Mouse (Mus musculus) gonadal fat pad, adult 2 months (tissue): ENCODE data around the gene Gm10306. TPM values are rescaled to one million over a fixed set of nuclear protein-coding genes. Genes with fewer than 3 reads are reported as not detected.

Experiments
- DNase-seq: peaks from one replicate; pipeline ENCODE4 v3.0.0-alpha.2; 2012; ENCODE audit warnings: low read depth
- polyA plus RNA-seq: library from polyadenylated mRNA; depleted of rRNA; stranded (reverse); fragments of >200 nt; gene quantifications from 2 replicates; pipeline ENCODE4 v1.2.3, GENCODE M21; 2012; rRNA removed

Gm10306 gene
- polyA plus RNA-seq, result 0.46 TPM in 1 of 2 replicates, not detected in the other

DNA sequence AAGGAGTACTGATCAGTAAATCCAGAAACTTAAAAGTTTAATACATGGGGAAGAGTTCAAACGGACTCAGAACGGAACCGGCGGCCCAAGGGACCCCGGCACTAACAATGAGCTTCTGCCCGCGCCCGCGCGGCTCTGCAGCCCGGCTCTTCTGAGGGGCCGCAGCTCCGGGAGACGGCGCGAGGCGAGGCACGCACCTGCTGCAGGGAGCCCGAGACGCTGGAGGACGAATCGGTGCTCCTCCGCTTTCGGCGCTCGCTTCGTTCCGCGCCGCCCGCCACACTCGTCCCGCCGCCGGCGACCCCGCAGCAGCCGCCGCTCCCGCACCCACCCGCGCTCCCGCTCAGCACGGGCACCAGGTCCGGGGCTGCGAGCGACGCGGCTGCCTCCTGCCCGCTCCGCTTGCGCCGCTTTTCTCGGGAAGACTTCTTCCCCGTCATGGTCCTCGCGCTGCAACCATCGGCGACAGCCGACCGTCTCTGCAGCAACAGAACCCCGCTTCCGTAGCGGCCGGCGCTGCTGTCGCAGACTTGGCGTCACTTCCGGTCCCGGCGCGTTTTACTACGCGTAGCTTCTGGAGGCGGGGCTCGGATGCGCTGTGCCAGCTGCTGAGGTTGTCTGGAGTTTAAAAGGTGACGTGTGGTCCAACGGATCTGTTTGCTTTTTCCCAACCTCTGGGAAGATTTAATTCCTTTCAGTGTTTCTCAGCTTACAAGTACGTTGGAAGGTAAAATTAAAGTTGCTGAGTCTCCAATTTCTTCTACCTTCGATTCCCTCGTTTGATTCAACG, at the start of gene Gm10306, which contains the start of gene Caap1:
Gene Gm10306, plus strand, starts transcription at position 282 of the 790 bp plus-strand sequence.
Gene Caap1, minus strand, starts transcription at position 532 of the 790 bp plus-strand sequence.
- DNase-seq, result peak; percentile 42

DNA sequence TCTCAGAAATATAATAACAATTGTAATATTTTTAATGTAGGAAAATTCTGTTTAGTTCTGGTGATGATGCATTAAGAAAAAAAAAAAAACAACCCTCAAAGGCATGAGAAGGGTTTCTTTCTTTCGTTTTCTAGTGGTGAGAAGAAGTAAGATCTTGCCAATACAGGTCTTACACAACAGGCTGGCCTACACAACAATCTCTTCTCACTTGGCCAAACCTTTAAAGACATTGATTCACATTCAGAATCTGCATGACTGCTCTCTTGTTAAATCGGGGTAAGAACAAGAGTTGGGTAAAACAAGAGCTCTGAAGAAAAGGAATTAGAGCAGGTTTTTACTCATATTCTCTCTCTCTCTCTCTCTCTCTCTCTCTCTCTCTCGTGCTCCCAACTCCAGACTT, 41.0 kb upstream of the Gm10306 start:
- DNase-seq, result no peak

DNA sequence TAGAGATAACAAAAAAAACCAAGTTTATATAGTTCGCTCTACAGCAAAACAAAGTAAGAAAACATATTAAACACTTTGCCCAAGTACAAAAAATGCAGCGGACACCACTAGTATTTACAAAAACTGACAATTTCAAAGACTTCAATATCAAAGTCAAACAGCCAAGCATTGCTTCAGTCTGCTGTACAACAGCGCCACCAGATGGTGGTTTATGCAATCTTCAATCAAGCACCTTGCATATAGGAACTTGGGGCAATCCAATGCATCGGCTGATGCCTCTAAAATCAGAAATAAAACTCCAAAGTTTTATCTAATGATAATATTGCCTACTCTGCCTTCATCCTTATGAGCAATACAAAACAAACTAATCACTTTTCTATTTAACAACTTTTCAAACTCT, 38.7 kb upstream of the Gm10306 start:
- DNase-seq, result no peak

DNA sequence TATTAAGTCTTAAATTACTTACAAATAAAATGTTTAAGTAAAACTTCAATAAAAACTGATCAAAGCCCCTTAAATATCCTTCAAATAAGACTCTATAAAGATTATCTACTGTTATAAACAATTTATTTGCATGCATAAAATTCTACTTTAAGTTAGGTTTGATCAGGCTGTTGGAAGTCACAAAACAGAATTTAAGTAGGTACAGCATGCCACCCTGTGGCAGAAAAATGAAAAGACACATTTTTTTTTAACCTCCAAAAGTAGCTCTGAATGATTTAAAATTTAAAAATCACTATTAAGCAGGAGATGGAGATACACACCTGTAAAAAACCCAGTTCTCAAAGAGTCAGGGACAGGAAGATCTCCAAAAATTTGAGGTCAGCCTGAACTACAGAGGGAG, 33.0 kb upstream of the Gm10306 start:
- DNase-seq, result no peak

DNA sequence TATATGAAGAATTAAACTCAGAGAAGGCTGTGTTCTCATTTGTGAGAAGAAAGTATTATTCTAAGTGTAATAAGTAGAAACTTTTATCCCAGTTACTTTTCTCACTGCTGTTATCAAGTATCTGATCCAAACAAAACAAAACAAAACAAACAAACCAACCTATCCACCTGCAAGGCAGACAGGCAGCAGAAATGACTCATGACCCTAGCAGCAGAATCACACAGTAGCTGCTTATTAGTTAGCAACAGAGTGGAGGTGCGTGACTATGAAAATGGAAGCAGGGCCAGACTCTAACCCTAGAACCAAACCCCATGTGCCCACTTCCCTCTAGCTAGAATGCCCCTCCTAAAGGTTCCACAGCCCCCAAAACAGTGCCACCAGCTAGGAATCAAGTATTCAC, 26.9 kb upstream of the Gm10306 start:
- no peak for DNase-seq

DNA sequence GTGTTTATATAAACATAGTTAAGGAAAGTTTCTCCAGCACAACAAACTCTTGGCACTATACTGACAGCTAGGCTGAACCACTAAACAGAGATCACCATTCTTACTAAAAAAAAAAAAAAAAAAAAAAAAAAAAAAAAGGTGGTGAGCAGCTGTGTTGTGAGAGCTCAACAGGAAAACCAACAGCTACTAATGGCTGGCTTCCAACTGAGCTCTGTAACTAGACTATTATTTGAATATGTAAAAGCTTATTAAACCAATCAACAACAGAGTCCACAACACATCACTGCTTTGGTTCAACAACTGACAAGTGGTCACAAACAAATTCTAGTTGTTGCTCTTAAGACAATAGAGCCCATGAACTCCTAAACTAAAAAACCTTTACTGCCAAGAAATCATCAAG, 23.1 kb upstream of the Gm10306 start:
- DNase-seq, result no peak

DNA sequence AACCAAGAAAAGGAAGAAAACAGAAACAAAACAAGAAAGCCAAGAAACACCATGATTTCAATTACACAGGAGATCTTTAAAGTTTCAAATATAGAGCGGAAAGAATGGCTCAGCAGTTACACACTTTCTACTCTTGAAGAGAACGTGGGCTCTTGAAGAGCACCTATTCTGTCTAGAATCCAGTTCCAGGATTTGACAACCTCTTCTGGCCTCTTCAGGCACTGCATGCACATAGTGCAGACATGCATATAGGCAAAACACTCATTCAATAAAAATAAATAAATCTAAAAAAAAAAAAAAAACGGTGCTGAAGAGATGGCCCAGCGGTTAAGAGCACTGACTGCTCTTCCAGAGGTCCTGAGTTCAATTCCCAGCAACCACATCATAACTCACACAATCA, 13.3 kb upstream of the Gm10306 start:
- no peak for DNase-seq

DNA sequence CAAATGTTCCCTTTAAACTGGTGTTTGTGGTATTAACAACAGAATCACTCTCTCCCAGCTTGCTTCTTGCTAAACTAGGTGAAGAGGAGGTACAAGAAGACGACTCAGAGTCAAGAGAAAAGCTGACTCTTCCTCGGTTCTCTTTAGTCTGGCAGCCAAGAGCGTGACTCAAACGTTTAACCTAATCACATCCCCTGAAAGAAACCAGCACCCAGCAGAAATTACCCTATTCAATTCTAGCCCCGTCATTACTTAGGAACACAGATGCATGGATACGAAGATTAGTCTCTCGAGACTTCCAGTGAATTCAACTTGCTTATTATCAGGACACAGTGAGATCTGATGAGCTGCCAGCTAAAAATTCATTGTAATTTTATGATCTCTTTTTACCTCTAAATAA, 12.0 kb upstream of the Gm10306 start:
- DNase-seq, result no peak

DNA sequence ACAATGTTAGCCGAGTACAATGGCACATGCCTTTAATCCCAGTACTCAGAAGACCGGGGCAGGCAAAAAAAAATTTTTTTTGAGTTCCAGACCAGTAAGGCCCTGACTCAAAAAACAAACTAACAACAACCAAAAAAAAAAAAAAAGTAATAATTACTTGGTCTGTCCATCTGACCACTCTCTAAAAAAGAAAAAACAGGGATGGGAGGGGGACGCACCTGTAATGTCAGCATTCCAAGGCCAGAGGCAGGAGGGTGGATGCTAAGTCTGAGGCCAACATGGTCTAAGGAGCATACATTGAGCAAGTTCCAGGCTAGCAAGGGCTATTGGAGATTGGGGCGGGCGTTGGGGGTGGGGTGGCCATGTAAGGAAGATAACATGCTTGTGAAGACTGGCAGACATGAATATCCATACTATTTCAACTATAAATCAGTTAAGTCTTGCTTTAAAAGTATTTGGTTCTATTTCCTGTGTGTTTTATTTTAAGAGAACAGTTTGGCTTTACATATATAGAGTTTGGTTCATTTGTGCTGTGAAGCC, 1.3 kb upstream of the Gm10306 start:
- DNase-seq, result no peak

DNA sequence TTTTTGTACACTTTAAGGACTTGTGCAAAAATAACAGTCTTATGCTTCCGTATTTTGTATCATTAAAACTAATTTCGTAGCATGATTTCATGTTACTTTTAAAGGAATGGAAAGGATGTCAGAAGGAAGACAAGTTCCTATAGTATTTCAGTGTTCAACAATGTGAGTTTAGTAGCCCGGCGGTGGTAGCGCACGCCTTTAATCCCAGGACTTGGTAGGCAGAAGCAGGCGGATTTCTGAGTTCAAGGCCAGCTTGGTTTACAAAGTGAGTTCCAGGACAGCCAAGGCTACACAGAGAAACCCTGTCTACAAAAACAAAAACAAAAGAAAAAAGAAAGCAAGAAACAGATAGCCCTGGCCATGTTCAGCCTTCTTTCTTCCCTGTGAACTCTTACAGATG, 799 bp downstream of the Gm10306 start:
- DNase-seq, result no peak

DNA sequence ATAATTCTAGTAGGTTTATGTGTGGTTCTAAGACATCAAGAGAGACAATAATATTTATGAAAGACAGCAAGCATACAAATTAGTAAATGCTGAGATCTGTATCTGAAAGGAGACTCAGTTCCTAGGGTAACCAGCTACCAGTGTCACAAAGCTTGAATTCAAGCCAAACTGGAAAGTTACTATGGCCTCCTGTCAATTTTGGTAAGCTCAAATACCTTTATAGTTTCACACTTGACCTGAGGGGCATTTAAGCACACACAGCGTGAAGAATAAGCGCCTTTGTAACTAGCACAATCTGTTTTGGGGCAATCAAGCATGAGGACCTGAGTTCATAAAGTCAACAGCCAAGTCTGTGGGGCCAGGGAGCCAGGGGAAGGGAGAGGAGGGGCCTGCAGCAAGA, 2.9 kb downstream of the Gm10306 start:
- DNase-seq, result peak; percentile 50

DNA sequence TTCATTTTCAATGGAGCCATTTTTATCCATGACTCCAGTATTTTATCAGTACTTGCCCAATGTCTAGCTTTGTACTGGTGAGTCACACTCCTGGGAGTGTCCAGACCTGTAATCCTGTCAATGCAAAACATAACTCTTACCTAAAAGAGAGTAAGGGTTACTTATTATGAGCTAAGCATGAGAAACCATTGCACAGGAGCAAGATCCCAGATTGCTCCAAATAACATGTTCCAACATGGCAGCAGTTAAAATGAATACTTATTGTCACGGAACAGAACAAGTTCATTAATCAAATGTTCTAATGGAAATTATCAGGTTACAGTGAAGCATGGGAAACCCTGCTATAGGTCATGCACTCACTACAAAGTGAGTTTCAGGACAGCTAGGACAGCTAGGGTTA, 4.0 kb downstream of the Gm10306 start:
- peak; percentile 77 for DNase-seq

DNA sequence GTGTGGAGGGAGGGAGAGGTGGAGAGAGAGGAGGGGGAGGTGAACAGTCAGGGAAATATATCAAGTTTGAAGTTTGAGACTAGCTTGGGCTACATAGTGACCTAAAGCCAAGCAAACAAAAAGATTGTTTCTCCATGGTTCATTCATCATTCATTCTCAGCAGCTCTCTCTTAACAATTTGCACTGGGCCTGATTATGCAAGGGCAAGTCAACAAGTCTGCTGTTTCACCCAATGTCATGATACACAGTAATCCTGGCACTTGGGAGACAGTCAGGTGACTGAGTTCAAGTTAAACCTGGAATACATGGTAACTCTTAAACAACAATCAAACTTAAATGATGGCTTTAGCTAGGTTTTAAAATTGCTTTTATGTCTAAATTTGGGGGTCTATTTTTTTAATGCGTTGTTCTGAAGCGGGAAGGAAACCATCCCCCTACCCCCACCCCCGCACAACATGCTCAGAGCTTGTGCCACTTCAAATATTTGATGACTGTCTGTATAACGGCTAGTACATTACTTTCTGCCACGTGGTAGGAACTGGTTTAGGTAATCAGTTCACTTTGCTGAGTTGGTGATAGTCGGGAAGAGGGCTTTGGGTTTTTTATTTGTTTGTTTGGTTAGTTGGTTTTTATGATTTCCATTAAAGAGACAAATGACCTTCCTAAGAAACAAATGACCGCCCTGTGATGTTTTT, 5.8 kb downstream of the Gm10306 start:
- DNase-seq, result no peak

DNA sequence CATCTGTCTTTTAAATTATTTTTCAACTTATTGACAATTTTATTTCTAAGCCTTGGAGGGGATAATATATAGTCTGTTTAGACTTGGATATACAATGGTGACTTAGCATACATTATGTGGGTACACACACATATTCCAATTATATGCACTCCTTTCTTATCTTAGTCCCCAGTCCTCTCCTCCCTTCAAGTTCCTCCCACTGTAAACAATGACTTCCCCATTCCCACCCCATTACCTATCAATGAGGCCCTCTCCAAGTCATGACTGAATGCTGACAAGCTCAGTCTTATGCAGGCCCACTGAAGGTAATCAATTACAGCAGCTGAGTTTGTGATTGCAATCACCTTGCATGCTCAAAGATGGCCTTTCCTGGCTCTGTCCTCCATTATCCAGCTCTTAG, 8.0 kb downstream of the Gm10306 start:
- DNase-seq, result no peak

DNA sequence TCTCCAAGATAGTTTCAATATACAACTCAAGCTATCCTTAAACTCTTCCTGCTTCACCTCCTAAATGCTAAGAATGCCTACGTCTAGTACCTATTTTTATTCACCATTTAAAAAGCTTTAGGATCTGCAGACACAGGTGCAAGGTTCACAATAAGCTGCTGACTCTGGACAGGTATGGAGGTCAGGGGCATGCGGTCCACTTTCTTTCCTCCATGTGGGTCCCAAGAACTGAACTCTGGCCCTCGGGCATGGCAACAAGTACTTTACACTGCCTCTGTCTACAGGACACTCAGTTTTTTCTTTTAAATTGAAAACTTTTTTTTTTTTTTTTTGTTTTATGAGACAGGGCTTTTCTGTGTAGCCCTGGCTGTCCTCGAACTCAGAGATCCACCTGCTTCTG, 16.3 kb downstream of the Gm10306 start:
- DNase-seq, result no peak

DNA sequence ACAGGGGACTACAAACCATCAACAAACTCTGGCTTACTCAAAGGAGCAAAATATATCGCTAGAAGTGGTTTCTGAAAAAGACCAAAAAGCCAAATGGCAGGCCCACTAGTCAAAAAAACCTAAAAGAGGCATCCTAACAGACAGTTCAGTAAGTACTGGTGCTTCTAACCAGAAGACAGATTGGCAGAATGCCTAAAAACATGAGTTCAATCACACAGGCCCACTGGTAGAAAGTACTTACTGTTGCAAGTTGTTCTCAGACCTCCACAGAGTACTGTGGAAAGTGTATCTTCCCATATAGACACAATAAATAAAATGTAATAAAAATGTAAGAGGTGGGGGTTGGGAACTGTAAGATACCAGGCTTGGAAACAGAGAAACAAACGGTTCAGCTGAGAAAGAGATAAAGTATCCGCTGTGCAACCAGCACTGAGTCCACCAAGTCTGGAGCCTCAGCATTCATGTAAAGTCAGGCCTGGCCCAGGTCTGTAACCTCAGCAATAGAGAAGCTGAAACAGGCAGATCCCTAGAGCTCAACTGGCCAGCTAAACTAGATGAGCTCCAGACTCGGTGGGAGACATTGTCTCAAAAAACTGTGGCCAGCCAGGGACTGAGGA, 35.5 kb downstream of the Gm10306 start:
- DNase-seq, result no peak

DNA sequence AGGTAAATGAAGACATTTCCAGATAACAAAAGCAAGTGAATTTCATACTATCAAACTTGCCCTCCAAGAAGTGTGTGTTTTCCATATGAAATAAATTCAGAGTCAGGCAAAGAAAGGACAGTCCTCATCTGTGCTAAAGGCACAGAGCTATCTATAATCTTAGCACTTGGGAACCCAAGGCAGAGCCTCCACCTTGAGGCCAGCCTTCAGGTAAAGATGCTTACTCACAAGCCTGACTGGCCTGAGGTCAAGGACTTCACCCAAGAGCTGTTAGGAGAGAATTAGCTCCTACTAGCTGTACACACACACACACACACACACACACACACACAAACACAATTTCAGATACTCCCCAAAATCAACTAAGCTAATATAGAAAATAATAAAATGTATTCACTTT, 36.4 kb downstream of the Gm10306 start:
- no peak for DNase-seq

DNA sequence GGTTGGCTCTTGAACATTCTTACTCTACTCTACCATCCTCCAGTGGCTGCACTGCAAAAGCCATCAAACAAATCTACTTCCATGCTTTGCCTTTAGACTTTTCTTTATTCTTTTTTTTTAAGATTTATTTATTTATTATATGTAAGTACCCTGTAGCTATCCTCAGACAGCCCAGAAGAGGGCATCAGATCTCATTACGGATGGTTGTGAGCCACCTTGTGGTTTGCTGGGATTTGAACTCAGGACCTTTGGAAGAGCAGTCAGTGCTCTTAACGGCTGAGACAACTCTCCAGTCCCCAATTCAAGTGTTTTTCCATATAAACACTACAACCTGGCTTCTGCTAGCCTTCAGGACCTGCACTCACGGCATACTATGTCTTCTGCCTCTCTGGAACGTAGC, 45.0 kb downstream of the Gm10306 start:
- no peak for DNase-seq

DNA sequence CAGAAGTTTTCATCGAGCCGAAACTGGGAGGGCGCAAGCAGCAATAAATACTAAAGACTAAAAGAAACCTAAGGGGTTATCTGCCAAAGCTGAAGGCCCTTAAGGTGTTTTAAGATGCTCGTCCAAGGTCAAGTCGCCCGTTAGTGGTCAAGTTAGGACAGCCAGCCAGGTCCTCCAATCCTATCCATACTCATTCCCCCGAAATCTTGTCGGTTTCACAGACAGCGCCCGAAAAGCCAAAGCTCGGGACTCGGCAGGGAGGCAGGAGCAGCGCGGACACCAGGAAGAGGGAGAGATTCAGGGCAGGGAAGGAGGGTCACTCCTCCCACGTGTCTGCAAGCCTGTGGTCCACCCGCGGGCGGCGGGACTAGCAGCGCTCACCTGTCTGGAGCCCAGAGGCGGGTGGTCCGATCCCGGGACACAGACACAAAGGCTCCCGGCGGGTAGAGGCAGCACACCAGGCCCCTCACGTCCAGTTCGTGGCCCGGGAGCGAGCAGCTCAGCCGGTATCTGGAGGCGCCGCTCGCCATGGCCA, 46.2 kb downstream of the Gm10306 start:
- no peak for DNase-seq

DNA sequence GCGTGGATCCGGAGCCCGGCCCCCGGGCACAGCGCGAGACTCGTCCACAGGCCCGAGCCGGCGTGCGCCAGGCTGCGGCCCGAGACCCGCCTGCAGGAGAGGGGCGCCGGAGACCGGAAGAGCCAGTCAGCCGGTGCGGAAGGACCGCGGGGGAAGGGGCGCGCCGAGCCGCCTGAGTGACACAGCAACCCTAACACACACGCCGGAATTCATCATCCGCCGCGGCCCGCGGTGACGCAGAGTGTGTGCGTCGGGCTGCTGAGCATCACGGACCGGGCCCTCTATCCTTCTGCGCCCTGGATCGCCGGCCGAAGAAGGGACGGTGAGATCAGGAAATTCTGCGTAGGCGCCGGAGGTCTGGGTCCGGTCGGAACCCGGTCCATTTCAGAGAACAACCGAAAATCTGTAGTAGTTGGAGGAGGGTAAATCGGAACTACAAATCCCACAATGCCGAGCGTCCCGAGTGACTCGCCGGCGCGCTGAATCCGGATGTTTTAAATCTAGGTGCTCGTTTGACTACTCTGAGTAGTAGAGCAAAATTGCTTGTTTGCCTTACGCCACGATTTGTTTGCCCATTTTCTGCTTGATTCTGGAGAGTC, 46.8 kb downstream of the Gm10306 start, which contains the start of gene Plaa:
Gene Plaa, minus strand, starts transcription at position 214 of the 599 bp plus-strand sequence.
- DNase-seq, result peak; percentile 44

DNA sequence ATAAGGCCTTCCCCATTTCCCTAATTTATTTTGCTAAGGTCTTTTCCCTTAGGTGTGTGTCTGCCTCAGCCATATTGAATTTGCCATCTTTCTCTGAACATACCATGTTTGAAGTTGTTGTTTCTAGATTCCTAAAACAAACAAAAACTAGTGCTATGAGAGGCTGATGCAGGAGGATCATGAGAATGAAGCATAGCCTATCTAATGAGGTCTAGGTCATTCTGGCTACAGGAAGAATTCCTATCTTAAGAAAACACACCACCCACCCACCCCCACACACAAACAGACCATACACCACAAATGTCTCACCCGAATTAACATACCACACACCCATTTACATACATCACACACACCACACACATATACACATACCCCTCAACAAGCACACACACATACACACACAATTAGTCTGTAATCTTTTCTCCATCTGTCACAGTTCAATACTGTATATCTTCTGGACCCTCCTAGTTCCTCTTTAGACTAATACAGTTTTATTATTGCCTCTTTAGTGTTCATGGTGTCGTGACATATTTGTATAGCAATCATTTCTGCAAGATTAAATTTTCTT, 48.2 kb downstream of the Gm10306 start:
- no peak for DNase-seq
